Mouse (Mus musculus) neural tube, embryonic 14.5 days (tissue): ENCODE data around the gene Ttc21a. TPM values are rescaled to one million over a fixed set of nuclear protein-coding genes. Genes with fewer than 3 reads are reported as not detected.

ENCODE experiments used
- ATAC-seq: fragments of 200-750 bp; cut with Nextera tagmentation; 2 replicates; pipeline ENCODE4 v1.8.0; 2017; ENCODE audit warnings: low read depth, mild to moderate bottlenecking, moderate TSS enrichment, moderate library complexity
- H3K27ac ChIP-seq: fragments of 300-500 bp; sonication (generic); 2 replicates; pipeline ENCODE4 v1.5.1; 2014; ENCODE audit warnings: low read depth, mild to moderate bottlenecking, control low read depth, low read length, moderate library complexity, mixed read lengths
- H3K27me3 ChIP-seq: fragments of 300-500 bp; sonication (generic); 2 replicates; pipeline ENCODE4 v1.6.1; 2014; ENCODE audit warnings: low read length; ENCODE audit not compliant: control insufficient read depth, insufficient read depth
- H3K36me3 ChIP-seq: fragments of 300-500 bp; sonication (generic); 2 replicates; pipeline ENCODE4 v1.6.1; 2014; ENCODE audit warnings: low read length, mixed read lengths; ENCODE audit not compliant: control insufficient read depth, insufficient read depth
- H3K4me1 ChIP-seq: fragments of 300-500 bp; sonication (generic); 2 replicates; pipeline ENCODE4 v1.6.1; 2014; ENCODE audit warnings: low read length; ENCODE audit not compliant: control insufficient read depth, insufficient read depth
- H3K4me2 ChIP-seq: fragments of 300-500 bp; sonication (generic); 2 replicates; pipeline ENCODE4 v1.6.1; 2014; ENCODE audit warnings: mild to moderate bottlenecking, low read depth, low read length, control low read depth
- H3K4me3 ChIP-seq: fragments of 300-500 bp; sonication (generic); 2 replicates; pipeline ENCODE4 v1.5.1; 2014; ENCODE audit warnings: low read depth, low read length, control low read depth, mixed read lengths
- H3K9ac ChIP-seq: fragments of 300-500 bp; sonication (generic); replicated peaks from 2 replicates; pipeline ENCODE4 v1.6.1; 2014; ENCODE audit warnings: low read depth, mild to moderate bottlenecking, control low read depth, low read length, mixed read lengths
- H3K9me3 ChIP-seq: fragments of 300-500 bp; sonication (generic); 2 replicates; pipeline ENCODE4 v1.6.1; 2016; ENCODE audit warnings: low read length; ENCODE audit not compliant: control insufficient read depth
- WGBS: fragments of 180-500 bp; shearing (Covaris S2); extraction: QIAGEN DNeasy Blood & Tissue Kit; methylation state at CpG from one replicate; pipeline ENCODE4 v1.1.7; 2014; 5-methylcytosine and 5-hydroxymethylcytosine counted together
- polyA plus RNA-seq: library from polyadenylated mRNA; unstranded; fragments of >200 nt; fragmentation: Nextera tagmentation; extraction: Ambion mirVana; gene quantifications from 2 replicates; pipeline ENCODE4 v1.2.1, GENCODE M21; 2014

The Ttc21a gene
- polyA plus RNA-seq, 1 experiment from 2014 or later: 0.74 TPM

- no peaks in the 10 kb centered on the region for H3K9me3 ChIP-seq
- no peak overlapping the region for H3K4me3 ChIP-seq
- peaks cover 40% of the 10 kb centered on the region for H3K36me3 ChIP-seq
- no peaks in the 10 kb centered on the region for H3K4me1 ChIP-seq
- H3K9ac ChIP-seq: no peak overlapping the region
- WGBS: 93% methylated on average over 11 of the region's 12 CpGs
- no peak overlapping the region for H3K4me2 ChIP-seq
- H3K27ac ChIP-seq: no peak overlapping the region
- H3K27me3 ChIP-seq: no peaks in the 10 kb centered on the region
- no peak for ATAC-seq
These were observed 34.8 kb upstream of the Ttc21a start for GRCm38 (mm10) chr9:119902410-119903151.

DNA sequence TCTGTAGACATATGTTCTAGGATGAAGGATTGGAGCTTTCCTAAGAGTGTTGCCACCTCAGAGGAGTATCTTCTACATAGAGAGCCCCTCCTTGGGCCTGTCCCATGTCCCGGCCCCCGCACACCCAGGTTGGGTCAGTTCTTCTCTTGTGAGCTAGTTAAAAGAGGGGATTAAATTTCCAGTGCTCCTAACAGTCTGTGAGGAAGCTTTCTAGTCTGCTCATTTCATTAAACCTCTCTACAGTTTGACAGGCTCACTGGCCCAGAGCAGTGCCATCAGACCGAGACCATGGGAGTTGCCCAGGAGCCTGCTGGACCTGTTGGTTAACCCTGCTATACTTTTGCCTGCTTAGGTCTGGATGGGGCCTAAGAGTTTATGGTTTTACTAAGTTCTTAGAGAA lies 28.7 kb upstream of the Ttc21a start:
- H3K36me3 ChIP-seq: peaks cover 72% of the 10 kb centered on the region
- H3K4me1 ChIP-seq: no peaks in the 10 kb centered on the region
- no peak overlapping the region for H3K9ac ChIP-seq
- no peak overlapping the region for H3K27ac ChIP-seq
- H3K27me3 ChIP-seq: no peaks in the 10 kb centered on the region
- WGBS: 98% methylated on average over 3 of the region's 3 CpGs
- no peak overlapping the region for H3K4me2 ChIP-seq
- no peak for ATAC-seq
- no peaks in the 10 kb centered on the region for H3K9me3 ChIP-seq
- no peak overlapping the region for H3K4me3 ChIP-seq

GRCm38 (mm10) chr9:119909931-119910330 lies 27.5 kb upstream of the Ttc21a start:
- Histone ChIP-seq H3K9ac (no peak overlapping the region), H3K9me3 (no peaks in the 10 kb centered on the region), H3K27me3 (no peaks in the 10 kb centered on the region), H3K36me3 (peaks cover 71% of the 10 kb centered on the region), H3K4me3 (no peak overlapping the region), H3K4me1 (no peaks in the 10 kb centered on the region), H3K4me2 (no peak overlapping the region), H3K27ac (no peak overlapping the region)
- WGBS: 88% methylated on average over 3 of the region's 3 CpGs
- ATAC-seq: no peak

- no peak overlapping the region for H3K27ac ChIP-seq
- no peaks in the 10 kb centered on the region for H3K27me3 ChIP-seq
- no peaks in the 10 kb centered on the region for H3K9me3 ChIP-seq
- H3K36me3 ChIP-seq: peaks cover 65% of the 10 kb centered on the region
- WGBS: 81% methylated on average over 13 of the region's 13 CpGs
- no peaks in the 10 kb centered on the region for H3K4me1 ChIP-seq
- ATAC-seq: no peak
- H3K9ac ChIP-seq: no peak overlapping the region
- no peak overlapping the region for H3K4me2 ChIP-seq
- H3K4me3 ChIP-seq: no peak overlapping the region
These were observed 24.1 kb upstream of the Ttc21a start for GRCm38 (mm10) chr9:119913087-119913838.

DNA sequence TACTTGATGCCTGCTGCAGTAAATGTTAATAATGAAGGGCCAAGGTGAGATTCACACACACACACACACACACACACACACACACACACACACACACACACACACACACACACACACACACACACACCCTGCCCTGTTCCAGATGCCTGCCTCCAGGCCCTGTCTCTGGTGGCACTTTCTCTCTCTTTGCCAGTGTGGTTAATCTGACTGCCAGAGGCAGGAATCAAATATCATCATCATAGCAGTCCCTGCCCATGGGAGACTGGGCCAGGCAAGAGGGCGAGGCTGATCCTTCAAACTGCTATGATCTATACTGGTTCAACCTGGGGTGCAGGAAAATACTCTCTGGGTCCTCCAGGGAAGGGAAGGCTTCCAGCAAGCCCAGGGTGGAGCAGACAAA lies 17.5 kb upstream of the Ttc21a start:
- ATAC-seq: no peak
- H3K4me2 ChIP-seq: no peak overlapping the region

GRCm38 (mm10) chr9:119923462-119923861 lies 13.9 kb upstream of the Ttc21a start:
- no peak overlapping the region for H3K9ac ChIP-seq
- H3K27me3 ChIP-seq: no peaks in the 10 kb centered on the region
- ATAC-seq: no peak
- no peak overlapping the region for H3K27ac ChIP-seq
- no peak overlapping the region for H3K4me3 ChIP-seq
- H3K4me2 ChIP-seq: no peak overlapping the region
- H3K9me3 ChIP-seq: no peaks in the 10 kb centered on the region
- 97% methylated on average over 4 of the region's 4 CpGs for WGBS
- H3K4me1 ChIP-seq: no peaks in the 10 kb centered on the region
- peaks cover 84% of the 10 kb centered on the region for H3K36me3 ChIP-seq

More for the DNA sequence above, 17.5 kb upstream of the Ttc21a start:
- Histone ChIP-seq H3K4me3 (no peak overlapping the region), H3K27me3 (no peaks in the 10 kb centered on the region), H3K9me3 (no peaks in the 10 kb centered on the region), H3K9ac (no peak overlapping the region), H3K4me1 (no peaks in the 10 kb centered on the region), H3K36me3 (peaks cover 71% of the 10 kb centered on the region), H3K27ac (no peak overlapping the region)
- WGBS: 82% methylated on average over 1 of the region's 1 CpGs

- no peak overlapping the region for H3K27ac ChIP-seq
- no peaks in the 10 kb centered on the region for H3K9me3 ChIP-seq
- H3K4me2 ChIP-seq: no peak overlapping the region
- peaks cover 77% of the 10 kb centered on the region for H3K36me3 ChIP-seq
- no peak for ATAC-seq
- H3K4me1 ChIP-seq: no peaks in the 10 kb centered on the region
- WGBS: 94% methylated on average over 16 of the region's 16 CpGs
- H3K27me3 ChIP-seq: no peaks in the 10 kb centered on the region
- no peak overlapping the region for H3K9ac ChIP-seq
- no peak overlapping the region for H3K4me3 ChIP-seq
These were observed 12.2 kb upstream of the Ttc21a start for GRCm38 (mm10) chr9:119925120-119925657.

DNA sequence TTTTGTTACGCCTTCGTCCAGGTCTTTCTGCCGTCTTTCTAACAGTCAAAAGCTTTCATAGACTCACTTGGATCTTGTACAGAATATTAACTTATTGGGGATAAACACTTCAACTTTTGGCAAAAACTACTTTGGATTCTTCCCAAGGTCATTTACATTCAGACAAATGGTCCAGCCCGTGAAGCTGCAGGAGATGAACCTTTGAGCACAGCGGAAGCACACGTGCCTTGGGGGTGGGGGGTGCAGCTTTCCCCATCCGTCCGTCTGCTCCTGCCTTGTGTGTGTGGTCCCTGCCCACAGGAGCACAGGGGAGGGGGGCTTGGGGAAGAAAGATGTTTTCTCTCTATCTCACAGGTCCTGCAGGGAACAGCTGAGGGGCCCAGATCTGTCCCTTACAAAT lies 11.7 kb upstream of the Ttc21a start:
- Histone ChIP-seq H3K27me3 (no peaks in the 10 kb centered on the region), H3K4me1 (no peaks in the 10 kb centered on the region), H3K36me3 (peaks cover 74% of the 10 kb centered on the region), H3K9ac (no peak overlapping the region), H3K27ac (no peak overlapping the region), H3K4me2 (no peak overlapping the region), H3K4me3 (no peak overlapping the region), H3K9me3 (no peaks in the 10 kb centered on the region)
- 80% methylated on average over 8 of the region's 8 CpGs for WGBS
- ATAC-seq: no peak

DNA sequence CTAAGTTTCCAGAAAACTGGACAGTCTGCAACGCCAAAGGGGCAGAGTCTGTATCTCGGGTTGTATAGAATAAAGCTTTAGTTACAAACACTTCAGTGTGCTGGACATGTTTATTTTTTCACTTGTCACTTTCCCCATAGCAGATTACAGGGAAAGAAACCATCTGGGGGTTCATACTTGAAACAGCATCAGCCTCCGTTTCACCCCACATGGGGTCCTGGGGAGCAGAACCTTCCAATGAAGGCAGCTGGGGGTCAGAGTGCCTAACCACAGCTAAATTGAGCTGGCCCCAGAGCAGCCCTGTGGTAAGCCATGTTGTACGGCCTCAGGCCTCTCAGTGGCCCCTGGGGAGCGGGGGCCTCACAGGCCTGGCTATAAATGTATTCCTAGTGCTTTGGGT lies 10.9 kb upstream of the Ttc21a start:
- Histone ChIP-seq H3K9me3 (no peaks in the 10 kb centered on the region), H3K4me1 (no peaks in the 10 kb centered on the region), H3K36me3 (peaks cover 67% of the 10 kb centered on the region), H3K27me3 (no peaks in the 10 kb centered on the region), H3K4me2 (no peak overlapping the region), H3K4me3 (no peak overlapping the region), H3K9ac (no peak overlapping the region), H3K27ac (no peak overlapping the region)
- 84% methylated on average over 5 of the region's 5 CpGs for WGBS
- no peak for ATAC-seq
